Mouse (Mus musculus) kidney, adult 2 months (tissue): Measurements from ENCODE around the gene Gm15517.

Source experiments
- CTCF ChIP-seq: fragments of 200-500 bp; conservative IDR thresholded peaks from 2 replicates; pipeline ENCODE4 v1.5.1; 2011; ENCODE audit warnings: low read depth, mild to moderate bottlenecking, control low read depth, low read length, moderate library complexity, mixed read lengths; ENCODE audit not compliant: insufficient read depth, insufficient read length
- POLR2A ChIP-seq: fragments of 200-500 bp; IDR thresholded peaks from one replicate; pipeline ENCODE4 v1.6.1; 2011; ENCODE audit warnings: low read depth, low read length, control low read depth

DNA sequence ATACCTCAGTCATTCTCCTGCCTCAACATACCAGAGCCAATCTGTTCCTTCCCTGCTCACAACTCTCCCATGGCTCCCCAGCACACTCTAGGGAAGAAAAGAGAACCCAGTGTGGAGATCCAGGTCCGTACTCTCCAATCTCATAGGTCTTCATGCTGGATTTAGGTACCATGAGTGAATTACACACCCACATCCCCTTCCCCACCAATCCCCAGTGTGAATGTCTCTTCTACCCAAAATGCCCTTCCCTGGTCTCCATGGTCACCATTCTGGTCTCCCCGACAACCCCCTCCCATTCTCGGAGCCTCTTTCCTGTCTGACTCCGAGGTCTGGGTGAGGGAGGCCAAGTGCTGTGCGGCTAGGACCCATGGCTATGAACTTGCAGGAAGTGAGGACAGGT is at the start of gene Gm15517:
- no peak for TF ChIP-seq POLR2A
- TF ChIP-seq CTCF = no peak
